Mouse (Mus musculus) kidney, adult 10 weeks (tissue): ENCODE results near the gene Slc35f1. TPM values are rescaled to one million over a fixed set of nuclear protein-coding genes. Genes with fewer than 3 reads are reported as not detected.

ENCODE experiments used
- polyA plus RNA-seq: library from polyadenylated mRNA; stranded (reverse); fragments of 350-450 nt; fragmentation: Illumina TruSeq; extraction: RNeasy Lipid Tissue Mini Kit (QIAGEN cat#74804); gene quantifications from one replicate; pipeline ENCODE4 v1.2.3, GENCODE M21; 2014; ENCODE audit warnings: low read depth, low replicate concordance

The Slc35f1 gene
- polyA plus RNA-seq, result 15.2 TPM

GRCm38 (mm10) chr10:52690334-52690991, at the start of gene Slc35f1:
Gene Slc35f1 (plus strand): TSS chr10:52690533.

